Mouse (Mus musculus) adrenal gland, postnatal 36 days (tissue): ENCODE data around the gene Pds5b. TPM values are rescaled to one million over a fixed set of nuclear protein-coding genes. Genes with fewer than 3 reads are reported as not detected.
"Not testable (repeated sequence)": the region's sequence is repeated elsewhere in the genome, so short reads cannot be mapped to it uniquely, and the experiment has no call there.

Experiments
- DNase-seq, 2 experiments: peaks; one replicate each; pipeline ENCODE4 v3.0.0; 2021; ENCODE audit warnings: mixed read lengths in 1 of 2
- total RNA-seq, 2 experiments: library from RNA; stranded (reverse); gene quantifications; 2 replicates each; pipeline ENCODE4 v1.2.3; 2021

Pds5b gene
- total RNA-seq, 2 experiments from 2014 or later = 24.9 to 25.4 TPM

DNA sequence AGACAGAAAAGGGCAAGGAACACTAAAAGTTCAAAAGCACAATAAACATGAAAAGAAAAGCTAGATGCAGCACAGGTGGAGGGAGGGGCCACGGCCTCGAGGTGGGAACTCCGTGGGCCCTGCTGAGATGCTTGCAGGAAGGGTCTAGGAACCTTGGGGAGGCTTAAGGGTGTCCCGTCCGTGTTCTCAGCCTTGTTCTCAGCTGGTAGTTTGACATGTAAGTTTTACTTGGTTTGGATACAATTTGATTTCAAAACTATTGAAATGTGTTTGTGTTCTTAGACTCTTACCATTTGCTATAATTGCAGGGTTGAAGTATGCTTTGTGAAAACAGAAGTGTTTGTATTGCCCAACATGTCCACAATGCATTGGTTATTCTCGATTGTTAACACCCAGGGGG is 149.2 kb downstream of the Pds5b start:
- no peak for DNase-seq

DNA sequence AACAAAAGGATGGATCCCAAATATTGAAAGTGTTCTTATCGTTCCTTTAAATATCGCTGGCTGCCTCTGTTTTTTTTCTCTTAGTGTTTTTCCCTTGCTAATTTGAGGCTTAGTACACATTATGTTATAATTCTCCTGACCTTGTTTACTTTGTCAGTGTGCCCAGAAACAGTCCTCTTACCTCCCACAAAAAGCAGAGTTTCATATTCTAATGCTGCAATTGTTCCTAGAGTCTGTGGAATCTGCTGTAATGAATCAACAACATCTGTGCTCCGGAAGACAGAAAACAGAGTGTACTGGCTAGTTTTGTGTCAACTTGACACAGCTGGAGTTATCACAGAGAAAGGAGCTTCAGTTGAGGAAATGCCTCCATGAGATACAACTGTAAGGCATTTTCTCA is 149.8 kb downstream of the Pds5b start:
- DNase-seq = no peak

DNA sequence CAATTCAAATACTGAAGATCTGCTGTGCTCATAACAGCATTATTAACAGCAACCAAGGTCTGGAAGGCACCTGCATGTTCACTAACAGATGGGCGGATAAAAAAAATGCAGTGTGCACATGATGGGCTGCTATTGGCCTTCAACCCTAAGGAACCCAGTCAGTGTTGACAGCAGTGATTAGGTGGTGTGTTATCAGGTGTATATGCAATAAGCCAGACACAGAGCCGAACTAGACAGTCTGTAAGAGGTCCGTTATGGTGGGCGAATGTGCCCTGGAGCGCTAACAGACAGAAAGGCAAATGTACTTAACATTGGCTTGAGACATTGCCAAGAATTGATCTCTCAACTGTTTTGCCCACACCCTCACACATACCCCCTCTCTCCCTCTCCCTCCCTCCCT is 156.0 kb downstream of the Pds5b start:
- no peak for DNase-seq

DNA sequence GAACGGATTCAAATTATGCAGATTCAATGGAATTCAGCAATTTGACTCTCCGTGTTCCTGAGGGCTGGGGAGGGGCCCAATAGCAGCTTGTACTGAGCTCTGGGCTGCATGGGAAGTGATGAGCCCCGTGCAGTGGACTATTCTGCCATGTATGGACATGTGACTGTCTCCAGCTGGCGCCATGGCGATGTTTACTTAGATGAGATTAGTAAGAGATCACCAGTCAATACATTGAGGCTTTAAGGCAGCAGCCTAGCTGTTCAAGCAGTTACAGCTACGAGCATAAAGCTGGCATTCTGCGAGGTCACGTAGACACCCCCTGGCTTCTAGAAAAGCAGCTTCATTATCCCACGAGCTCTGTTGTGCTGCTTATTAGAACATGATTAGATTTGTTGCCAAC is 157.2 kb downstream of the Pds5b start:
- DNase-seq = no peak

DNA sequence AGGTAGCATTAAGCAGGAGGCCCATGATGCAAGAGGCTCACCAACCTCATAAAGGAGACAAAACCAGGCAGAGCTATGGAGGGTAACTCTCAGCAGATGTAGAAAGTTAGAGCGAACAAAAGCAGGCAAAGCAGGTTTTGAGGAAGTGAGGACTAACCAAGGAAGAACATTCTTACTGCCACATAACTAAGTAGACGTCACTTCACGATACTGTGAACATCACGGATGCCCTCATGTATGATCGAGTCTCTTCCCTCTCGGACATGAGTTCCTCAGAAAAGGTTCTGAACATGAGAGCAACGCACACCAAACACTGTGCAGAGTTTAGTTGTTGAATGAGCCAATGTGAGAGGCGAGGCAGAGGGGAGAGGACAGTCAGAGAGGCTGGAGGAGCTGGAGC is 163.2 kb downstream of the Pds5b start:
- no peak for DNase-seq

DNA sequence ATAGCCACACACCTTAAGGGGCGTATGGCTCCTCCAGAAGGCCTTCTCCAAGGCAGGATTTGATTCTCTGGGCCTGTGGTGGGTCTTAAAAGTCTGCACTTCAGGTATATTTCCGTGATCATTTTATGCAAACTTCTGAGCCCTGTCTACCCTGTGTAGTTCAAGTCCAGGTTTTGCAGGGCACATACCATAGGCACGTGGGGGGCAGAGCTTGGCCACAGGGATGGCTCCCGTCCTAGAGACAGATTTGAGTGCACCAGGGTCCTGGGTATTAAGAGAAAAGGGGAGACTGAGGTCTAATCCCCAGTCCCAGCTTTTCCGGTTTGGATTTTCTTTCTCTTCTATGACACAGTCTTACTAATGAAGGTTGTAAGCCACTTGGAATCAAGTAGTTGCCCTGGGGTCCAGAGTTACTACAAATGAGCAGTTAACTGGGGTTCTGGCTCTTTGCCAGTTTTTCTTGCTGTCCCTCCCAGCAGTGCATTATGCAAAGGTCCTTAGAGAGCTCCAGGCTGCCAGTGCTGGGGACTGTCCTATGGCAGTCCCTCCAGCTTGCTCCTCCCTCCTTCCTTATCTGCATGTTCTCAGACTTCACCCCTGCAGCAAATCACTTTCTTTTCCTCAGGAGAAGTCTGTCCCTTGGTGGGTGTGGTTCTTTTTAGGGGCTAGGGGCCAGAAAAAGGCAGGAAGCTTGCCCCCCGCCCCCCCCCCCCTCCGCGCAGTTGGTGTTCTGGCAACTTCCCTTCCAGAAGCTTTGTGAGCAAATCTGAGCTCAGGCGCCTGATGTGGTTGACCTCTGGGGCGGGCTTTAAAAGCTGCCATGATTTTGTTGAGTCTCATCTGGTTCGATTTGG is 166.4 kb downstream of the Pds5b start:
- peak; percentile 22 to 44 for DNase-seq

DNA sequence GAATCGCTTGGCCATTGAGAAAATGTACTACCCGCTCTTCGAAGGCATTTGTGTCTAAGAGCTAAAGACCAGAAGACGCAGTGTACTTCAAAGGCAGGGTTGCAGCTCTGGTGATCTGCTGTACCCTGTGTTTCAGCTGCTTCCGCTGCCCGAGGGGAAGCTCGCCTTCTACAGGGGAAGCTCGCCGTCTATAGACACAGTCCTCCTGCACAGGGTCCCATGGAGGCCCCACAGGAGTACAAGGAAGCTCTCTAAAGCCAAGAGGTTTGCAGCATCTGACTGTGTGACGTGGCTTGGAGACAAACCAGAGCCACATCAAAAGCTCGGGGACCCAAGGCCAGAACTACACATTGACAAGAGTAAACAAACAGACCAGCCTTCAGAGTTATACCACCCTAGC is 167.1 kb downstream of the Pds5b start:
- peak; percentile 23 to 26 for DNase-seq

DNA sequence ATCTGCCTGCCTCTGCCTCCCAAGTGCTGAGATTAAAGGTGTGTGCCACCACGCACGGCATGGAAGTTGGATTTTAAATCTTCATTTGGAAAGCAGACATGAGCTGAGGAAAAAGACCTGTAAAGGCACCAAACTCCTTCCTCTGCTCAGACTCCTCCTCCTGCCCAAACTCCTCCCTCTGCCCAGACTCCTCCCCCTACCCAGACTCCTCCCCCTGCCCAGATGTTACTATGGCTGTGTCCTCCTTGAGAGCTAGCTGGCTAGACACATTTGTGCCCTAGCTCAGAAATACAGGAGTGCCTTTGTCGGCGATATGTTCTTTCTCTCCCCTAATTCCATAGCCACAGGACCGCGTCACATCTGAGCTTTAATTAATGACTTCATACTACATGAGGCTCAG is 172.4 kb downstream of the Pds5b start:
- DNase-seq = no peak

DNA sequence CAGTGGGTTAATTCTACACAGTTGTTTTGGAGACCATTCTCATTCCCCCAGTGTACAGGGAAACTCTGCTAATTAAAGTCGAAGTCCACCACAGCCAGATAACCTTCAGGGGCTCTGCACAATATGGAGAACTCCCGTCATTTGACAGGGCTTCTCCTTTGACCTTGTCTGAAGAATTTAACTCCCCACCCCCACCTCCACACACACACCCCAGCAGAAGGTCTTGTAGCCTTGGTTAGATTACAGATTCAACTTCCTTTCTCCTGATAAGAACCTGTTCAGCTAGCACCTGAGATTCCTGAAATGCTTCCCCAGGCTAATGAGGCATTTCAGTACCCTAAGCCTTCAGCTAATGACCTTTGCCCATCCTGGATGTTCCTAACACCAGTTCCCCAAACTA is 177.3 kb downstream of the Pds5b start:
- no peak for DNase-seq

DNA sequence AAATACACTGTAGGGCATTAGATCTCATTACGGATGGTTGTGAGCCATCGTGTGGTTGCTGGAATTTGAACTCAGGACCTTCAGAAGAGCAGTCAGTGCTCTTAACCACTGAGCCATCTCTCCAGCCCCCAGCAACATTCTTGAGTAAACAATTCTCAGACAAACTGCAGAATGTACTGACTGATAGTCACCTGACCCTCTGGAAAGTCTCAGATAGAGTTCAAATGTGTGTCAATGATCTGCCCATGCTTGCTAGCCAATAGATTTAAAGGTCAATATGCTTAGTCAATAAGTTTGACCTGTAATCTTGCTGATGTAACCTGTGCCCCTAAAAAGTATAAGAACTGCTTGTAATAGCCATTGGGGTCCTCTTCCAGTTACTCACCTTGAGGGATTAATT is 178.6 kb downstream of the Pds5b start:
- not testable (repeated sequence) for DNase-seq

DNA sequence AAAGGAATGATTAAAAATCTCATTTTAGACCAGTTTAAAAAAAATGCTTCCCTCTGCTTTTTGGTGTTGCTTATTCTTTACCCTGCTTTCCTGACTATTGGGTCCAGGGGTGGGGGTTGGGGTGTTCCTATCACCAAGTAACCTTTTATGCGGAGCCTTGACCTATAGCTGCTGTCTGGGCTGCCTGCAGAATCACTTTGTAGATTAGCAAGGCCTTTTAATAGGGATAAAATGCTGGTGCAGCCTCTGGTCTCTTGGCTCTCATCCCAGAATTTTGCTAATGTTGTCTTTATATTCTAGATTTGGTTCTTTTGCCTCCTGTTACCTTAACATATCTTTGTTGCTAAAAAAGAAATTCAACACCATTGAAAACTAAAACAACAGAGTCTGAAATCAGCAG is 181.0 kb downstream of the Pds5b start:
- DNase-seq = peak; percentile 71 to 75

DNA sequence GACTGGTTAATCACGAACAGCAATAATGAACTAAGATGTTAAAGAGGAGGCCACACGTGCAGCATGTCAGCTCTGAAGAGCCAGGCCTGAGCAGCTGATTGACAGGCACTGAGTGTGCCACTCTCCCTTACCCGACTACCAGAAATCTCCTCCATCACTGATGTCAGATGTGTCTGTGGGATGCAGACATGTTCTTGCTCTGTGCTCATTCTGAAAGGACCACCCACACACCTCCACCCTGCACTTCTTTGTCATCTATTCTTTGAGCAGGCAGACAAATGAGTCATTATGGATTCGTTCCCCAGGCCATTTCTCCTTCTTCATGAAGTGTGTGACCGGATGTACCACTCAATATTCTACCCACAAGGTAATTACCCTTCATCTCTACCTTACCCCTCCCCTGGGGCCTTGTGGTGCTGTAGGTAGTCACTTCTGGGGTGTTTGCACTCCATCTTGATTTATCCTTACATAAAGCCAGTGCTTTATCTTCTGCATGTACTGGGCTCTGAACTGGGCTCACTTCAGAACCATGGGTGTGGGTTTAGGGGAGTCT is 186.2 kb downstream of the Pds5b start:
- DNase-seq = no peak

Other genes starting within 250 kb of the Pds5b start
- not detected for gene Zar1l, start 155.6 kb upstream of the Pds5b start, total RNA-seq
- gene Brca2, start 151.1 kb upstream of the Pds5b start, total RNA-seq = 1 to 10 TPM; 5.4 to 6.0 TPM
- gene N4bp2l1, start 76.6 kb upstream of the Pds5b start, total RNA-seq = 10 to 100 TPM; 33.2 to 37.1 TPM
- gene N4bp2l2, start 7.6 kb upstream of the Pds5b start, total RNA-seq = 10 to 100 TPM; 79.0 to 87.5 TPM